Mouse (Mus musculus) lung, postnatal 25 days (tissue): ENCODE data around the gene Aimp1.
A peak's percentile ranks its signal among the peaks of the same experiment; 100 is the strongest.

Experiments used
- DNase-seq: peaks from one replicate; pipeline ENCODE4 v3.0.0; 2022; ENCODE audit warnings: low spot score

Gene Aimp1

GRCm38 (mm10) chr3:132684231-132684928, at the start of gene Aimp1:
Gene Aimp1 (minus strand): TSS chr3:132684370.
- no peak for DNase-seq

DNA sequence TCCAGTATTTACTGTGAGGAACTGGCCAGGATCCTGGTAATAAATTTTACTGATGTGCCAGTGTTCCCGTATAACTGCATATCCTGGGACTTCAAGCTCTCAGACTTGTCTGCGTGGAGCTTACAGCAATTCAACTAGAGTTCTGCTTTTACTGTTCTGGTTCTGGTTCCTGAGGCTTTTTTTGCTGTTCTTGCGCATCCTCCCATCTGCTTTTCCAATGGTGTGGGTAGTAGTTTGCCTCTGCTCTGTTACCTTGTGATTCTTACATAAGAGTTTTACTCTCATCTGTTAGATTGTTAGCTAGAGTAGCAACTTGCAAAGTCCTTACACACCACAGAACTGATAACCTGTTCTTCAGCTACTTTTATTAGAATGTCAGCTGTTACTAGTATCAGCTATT, 40.2 kb upstream of the Aimp1 start:
- no peak for DNase-seq

GRCm38 (mm10) chr3:132717316-132717715, 33.1 kb upstream of the Aimp1 start:
- no peak for DNase-seq

DNA sequence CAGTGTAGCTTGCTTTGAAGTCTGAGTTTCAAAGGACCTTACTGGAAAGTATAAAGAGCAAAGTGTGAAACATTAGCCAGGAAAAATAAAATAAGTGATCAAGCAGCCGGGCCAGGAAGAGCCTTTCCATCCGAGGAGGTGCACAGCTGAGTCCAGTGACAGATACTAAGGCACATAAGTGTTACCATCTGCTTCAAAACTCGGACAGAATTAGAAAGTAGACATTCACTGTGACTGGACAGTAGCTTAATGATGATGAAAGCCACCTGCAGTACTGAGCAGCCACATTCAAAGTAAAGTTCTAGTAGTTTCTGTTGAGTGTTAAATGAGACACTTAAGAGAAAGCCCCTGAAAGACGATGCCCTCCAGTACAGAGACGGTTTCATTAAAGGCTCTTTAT, 29.7 kb upstream of the Aimp1 start:
- DNase-seq, result no peak

DNA sequence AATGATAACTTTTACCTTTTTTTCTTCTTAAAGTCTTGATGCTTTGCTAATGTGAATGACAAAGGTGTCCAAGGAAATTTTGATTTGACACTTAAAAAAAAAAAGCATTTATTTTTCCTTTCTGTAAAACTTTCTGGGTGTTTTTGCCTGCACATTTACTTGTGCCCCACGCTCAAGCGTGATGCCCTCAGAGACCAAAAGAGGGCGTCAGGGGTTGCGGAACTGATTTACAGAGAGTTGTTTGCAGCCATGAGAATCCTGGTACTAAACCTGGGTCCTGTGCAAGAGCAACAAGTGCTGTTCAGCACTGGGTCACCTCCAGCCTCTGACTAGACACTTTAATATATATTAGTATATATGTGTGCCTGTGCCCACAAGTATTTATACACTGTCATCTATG, 22.8 kb upstream of the Aimp1 start:
- DNase-seq, result no peak

DNA sequence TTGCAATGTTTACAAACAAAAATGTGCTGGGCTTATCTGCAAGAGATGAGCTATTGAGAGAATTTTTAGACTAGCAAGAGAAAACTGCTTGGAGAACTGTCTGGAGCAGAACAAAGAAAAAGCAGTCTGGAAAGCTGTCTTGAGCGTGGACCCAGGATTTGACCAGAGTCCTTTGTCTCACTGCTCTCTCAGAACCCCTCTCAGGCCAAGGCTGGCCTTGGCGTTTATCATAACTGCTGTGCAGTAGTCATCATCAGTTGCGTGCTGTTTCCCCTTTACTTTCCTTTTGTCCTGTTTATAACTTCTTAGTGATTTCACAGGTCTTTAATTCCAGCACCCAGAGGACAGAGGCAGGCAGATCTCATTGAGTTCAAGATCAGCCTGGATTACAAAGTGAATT, 20.0 kb upstream of the Aimp1 start:
- DNase-seq, result no peak

DNA sequence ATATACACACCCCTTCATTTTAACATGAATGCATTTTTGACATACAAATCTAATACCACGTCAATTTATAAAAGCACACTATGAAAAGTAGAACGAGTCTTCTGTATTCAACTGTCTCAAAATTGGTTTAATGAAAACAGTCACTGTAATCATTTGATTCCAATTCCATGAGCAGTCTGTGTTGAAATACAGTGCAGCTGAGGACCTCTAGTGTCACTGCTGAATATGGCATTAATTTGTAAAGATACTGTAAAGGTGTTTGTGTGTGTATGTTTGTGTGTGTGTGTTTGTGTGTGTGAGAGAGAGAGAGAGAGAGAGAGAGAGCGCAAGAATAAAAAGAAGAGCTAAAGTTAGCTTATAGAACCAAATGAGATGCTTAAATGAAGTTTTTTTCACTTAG, 17.2 kb upstream of the Aimp1 start:
- no peak for DNase-seq

DNA sequence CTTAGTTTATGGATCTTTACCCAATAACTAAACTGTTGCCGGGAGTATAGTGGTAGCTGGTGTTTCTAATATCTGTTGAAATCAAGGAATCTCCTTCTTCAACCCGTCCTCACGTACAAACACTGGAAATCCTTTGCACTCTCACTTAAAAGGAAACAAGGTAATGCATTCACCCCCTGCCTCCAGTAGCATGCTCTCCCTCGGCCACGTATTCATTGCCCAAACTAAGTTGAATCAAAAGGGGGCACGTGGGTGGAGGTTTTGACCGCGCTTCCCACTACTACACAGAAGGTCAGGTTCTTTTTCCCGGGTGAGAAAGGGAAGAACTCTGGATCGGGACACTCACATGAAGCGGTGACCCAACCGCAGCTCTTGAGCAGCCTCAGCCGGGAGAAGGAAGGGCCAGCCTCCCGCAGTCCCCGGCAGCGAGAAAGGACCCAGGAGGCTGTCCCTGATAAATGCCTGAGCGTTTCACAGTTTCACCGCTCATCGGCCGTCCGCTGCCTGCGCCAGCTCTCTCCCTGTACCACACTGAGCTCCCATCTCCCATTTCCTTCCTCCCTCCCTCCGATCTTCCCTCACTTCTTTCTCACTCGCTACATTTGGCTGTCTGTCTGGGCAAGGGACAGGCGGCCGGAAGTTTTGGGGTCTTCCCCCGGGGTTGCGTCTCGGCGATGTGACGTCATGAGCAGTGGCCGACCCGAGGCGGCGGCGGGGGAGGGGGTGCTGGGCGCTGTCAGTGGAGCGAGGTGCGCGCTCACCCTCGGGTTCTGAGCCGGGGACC, 531 bp downstream of the Aimp1 start, which contains the start of gene Tbck:
TSS of gene Tbck (plus strand) at position 698 of the 784 bp plus-strand sequence.
- DNase-seq, result peak; percentile 93

- no peak for DNase-seq
These were observed 6.7 kb downstream of the Aimp1 start for GRCm38 (mm10) chr3:132677494-132677893.

GRCm38 (mm10) chr3:132655955-132656354, 28.2 kb downstream of the Aimp1 start:
- DNase-seq, result no peak

GRCm38 (mm10) chr3:132653959-132654358, 30.2 kb downstream of the Aimp1 start:
- no peak for DNase-seq

- DNase-seq, result peak; percentile 46
These were observed 32.4 kb downstream of the Aimp1 start for GRCm38 (mm10) chr3:132651776-132652175.

- DNase-seq, result no peak
These were observed 34.0 kb downstream of the Aimp1 start for GRCm38 (mm10) chr3:132650191-132650590.

GRCm38 (mm10) chr3:132649368-132649767, 34.8 kb downstream of the Aimp1 start:
- no peak for DNase-seq

- no peak for DNase-seq
These were observed 37.4 kb downstream of the Aimp1 start for GRCm38 (mm10) chr3:132646814-132647213.

DNA sequence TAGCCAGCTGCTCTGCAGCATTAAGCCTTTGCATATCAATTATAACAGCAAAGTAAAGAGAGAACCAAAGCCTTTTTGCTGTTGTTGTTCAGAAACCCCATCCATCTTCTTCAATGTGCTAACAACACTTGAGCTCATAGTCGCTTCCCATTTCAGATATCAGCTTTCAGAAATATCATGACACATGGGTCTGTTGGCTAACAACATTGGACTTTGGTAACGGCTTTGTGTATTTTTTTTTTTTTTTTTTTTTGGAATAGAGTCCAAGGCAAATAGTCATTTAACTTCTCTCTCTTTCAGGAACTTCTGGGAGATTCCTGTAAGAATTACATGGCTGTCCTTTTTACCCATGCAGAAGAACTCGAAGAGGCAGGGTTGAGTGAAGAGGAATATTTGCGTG, 40.1 kb downstream of the Aimp1 start:
- no peak for DNase-seq

DNA sequence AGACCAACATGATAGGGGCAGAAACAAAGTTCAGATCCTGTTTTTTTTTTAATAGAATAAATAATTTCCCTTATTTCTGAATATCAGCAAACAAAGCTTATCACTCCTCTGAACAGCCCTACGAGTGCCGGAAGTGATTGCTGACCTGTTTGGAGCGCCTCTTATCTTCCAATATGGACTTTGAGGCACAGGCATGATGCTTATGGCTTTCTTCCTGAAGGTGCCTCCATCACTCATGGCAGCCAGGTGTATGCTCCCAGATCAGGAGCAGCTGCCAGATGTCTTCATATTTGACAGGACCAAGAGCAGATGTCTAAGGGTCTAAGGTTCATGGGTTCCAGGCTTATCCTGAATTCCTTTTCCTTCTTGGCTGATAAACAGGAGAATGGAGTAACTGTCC, 47.1 kb downstream of the Aimp1 start:
- no peak for DNase-seq

DNA sequence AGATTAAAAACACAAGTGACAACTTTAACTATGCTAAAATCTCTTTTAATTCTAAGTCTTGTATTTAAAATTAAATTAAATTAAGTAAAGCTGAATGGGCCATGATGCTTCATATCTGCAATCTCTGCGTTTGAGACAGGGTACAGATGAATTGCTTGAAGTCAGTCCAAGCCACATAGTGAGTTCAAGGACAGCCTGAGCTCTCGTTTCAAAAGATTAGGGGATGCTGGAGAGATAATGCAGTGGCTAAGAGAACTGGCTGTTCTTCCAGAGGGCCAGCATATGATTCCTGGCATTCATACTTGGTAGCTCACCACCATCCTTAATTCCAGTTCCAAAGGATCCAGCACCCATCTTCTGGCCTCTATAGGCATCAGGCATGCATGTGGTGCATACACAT, 50.9 kb downstream of the Aimp1 start:
- no peak for DNase-seq

GRCm38 (mm10) chr3:132629601-132630239, 54.5 kb downstream of the Aimp1 start, which contains the start of gene Gimd1:
Gene Gimd1 (plus strand): TSS chr3:132629820.
- no peak for DNase-seq

DNA sequence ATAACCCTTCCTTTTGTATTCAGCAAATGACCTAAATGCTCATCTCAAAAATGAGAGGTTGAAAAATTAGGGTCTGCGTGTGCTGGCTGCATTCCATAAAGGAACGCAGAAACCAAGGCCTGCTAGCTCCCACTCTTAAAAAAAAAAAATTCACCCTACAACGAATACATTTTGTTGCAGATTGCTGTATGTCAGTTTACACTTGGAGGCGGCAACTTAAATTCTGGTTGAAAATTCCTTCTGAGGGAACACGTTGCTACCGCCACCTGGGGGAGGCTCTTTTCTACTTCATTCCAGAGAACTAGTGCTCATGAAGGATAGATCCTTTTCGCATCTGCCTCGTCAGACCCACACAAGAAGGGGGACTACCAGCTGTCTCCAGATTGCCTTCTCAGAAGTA, 55.4 kb downstream of the Aimp1 start:
- no peak for DNase-seq
